Mouse (Mus musculus): Measurements from ENCODE around the gene Tcp11l2.

GRCm38 (mm10) chr10:84632005-84632404 is 55.6 kb downstream of the Tcp11l2 start:
- TF ChIP-seq CTCF (IDR thresholded peaks at IDR 0.05; ENCODE audit: low read depth) (no peak), EP300 (IDR thresholded peaks at IDR 0.05; ENCODE audit: low read depth) (no peak)
